Mouse (Mus musculus) forebrain, embryonic 15.5 days (tissue): ENCODE data around the gene Rnls. TPM values are rescaled to one million over a fixed set of nuclear protein-coding genes. Genes with fewer than 3 reads are reported as not detected.

Source experiments
- ATAC-seq: fragments of 200-750 bp; cut with Nextera tagmentation; replicated peaks from 2 replicates; pipeline ENCODE4 v1.8.0; 2017; ENCODE audit warnings: mild to moderate bottlenecking, moderate TSS enrichment, moderate library complexity
- H3K27ac ChIP-seq: fragments of 300-500 bp; sonication (generic); replicated peaks from 2 replicates; pipeline ENCODE4 v1.5.1; 2015; ENCODE audit warnings: mild to moderate bottlenecking, inconsistent platforms
- H3K27me3 ChIP-seq: fragments of 300-500 bp; sonication (generic); 2 replicates; pipeline ENCODE4 v1.6.1; 2015; ENCODE audit warnings: inconsistent platforms
- H3K36me3 ChIP-seq: fragments of 300-500 bp; sonication (generic); 2 replicates; pipeline ENCODE4 v1.6.1; 2015; ENCODE audit warnings: mild to moderate bottlenecking, inconsistent platforms
- H3K4me1 ChIP-seq: fragments of 300-500 bp; sonication (generic); 2 replicates; pipeline ENCODE4 v1.6.1; 2015; ENCODE audit warnings: inconsistent platforms
- H3K4me2 ChIP-seq: fragments of 300-500 bp; sonication (generic); replicated peaks from 2 replicates; pipeline ENCODE4 v1.6.1; 2015; ENCODE audit warnings: mild to moderate bottlenecking, inconsistent platforms
- H3K4me3 ChIP-seq: fragments of 300-500 bp; sonication (generic); 2 replicates; pipeline ENCODE4 v1.5.1; 2015; ENCODE audit warnings: mild to moderate bottlenecking, inconsistent platforms
- H3K9ac ChIP-seq: fragments of 300-500 bp; sonication (generic); replicated peaks from 2 replicates; pipeline ENCODE4 v1.6.1; 2015; ENCODE audit warnings: mild to moderate bottlenecking, inconsistent platforms
- H3K9me3 ChIP-seq: fragments of 300-500 bp; sonication (generic); 2 replicates; pipeline ENCODE4 v1.6.1; 2016; ENCODE audit warnings: inconsistent platforms
- WGBS: fragments of 180-500 bp; shearing (Covaris S2); methylation state at CpG from one replicate; pipeline ENCODE4 v1.1.7; 2015; ENCODE audit warnings: mixed read lengths; 5-methylcytosine and 5-hydroxymethylcytosine counted together
- polyA plus RNA-seq: library from polyadenylated mRNA; unstranded; fragments of >200 nt; fragmentation: Nextera tagmentation; extraction: Ambion mirVana; gene quantifications from 2 replicates; pipeline ENCODE4 v1.2.1, GENCODE M21; 2015

The Rnls gene
- polyA plus RNA-seq, 1 experiment from 2014 or later: 8.4 TPM

GRCm38 (mm10) chr19:33299726-33300292, 92.3 kb downstream of the Rnls start:
- H3K4me2 ChIP-seq: no peak overlapping the region
- H3K27ac ChIP-seq: peak overlapping the region; percentile 49
- H3K9me3 ChIP-seq: no peaks in the 10 kb centered on the region
- 27% methylated on average over 3 of the region's 3 CpGs for WGBS
- peak; percentile 66 for ATAC-seq
- no peak overlapping the region for H3K9ac ChIP-seq
- H3K4me1 ChIP-seq: peaks cover 13% of the 10 kb centered on the region
- no peaks in the 10 kb centered on the region for H3K27me3 ChIP-seq
- no peaks in the 10 kb centered on the region for H3K36me3 ChIP-seq
- no peak overlapping the region for H3K4me3 ChIP-seq

GRCm38 (mm10) chr19:33296338-33296737, 95.8 kb downstream of the Rnls start:
- Histone ChIP-seq H3K9me3 (no peaks in the 10 kb centered on the region), H3K4me3 (no peak overlapping the region), H3K4me1 (peaks cover 13% of the 10 kb centered on the region), H3K27ac (no peak overlapping the region), H3K9ac (no peak overlapping the region), H3K36me3 (no peaks in the 10 kb centered on the region), H3K4me2 (no peak overlapping the region), H3K27me3 (no peaks in the 10 kb centered on the region)
- 0 out of 2 replicates have a peak, but pooled peaks have one; percentile 23 for ATAC-seq
- 45% methylated on average over 2 of the region's 2 CpGs for WGBS

- WGBS: 57% methylated on average over 3 of the region's 3 CpGs
- H3K4me2 ChIP-seq: no peak overlapping the region
- H3K9me3 ChIP-seq: no peaks in the 10 kb centered on the region
- no peaks in the 10 kb centered on the region for H3K4me1 ChIP-seq
- H3K27me3 ChIP-seq: no peaks in the 10 kb centered on the region
- no peak overlapping the region for H3K27ac ChIP-seq
- no peak overlapping the region for H3K9ac ChIP-seq
- ATAC-seq: no peak
- no peaks in the 10 kb centered on the region for H3K36me3 ChIP-seq
- H3K4me3 ChIP-seq: no peak overlapping the region
Observed at GRCm38 (mm10) chr19:33282985-33283384, 109.1 kb downstream of the Rnls start.

GRCm38 (mm10) chr19:33276421-33276820, 115.7 kb downstream of the Rnls start:
- no peak overlapping the region for H3K4me3 ChIP-seq
- no peak overlapping the region for H3K27ac ChIP-seq
- H3K4me1 ChIP-seq: no peaks in the 10 kb centered on the region
- H3K9me3 ChIP-seq: no peaks in the 10 kb centered on the region
- no peaks in the 10 kb centered on the region for H3K36me3 ChIP-seq
- ATAC-seq: no peak
- no peak overlapping the region for H3K9ac ChIP-seq
- H3K4me2 ChIP-seq: no peak overlapping the region
- H3K27me3 ChIP-seq: no peaks in the 10 kb centered on the region
- WGBS: 98% methylated on average over 1 of the region's 1 CpGs

GRCm38 (mm10) chr19:33273676-33274075, 118.4 kb downstream of the Rnls start:
- 88% methylated on average over 1 of the region's 1 CpGs for WGBS
- no peak for ATAC-seq
- H3K9me3 ChIP-seq: no peaks in the 10 kb centered on the region
- no peak overlapping the region for H3K27ac ChIP-seq
- no peaks in the 10 kb centered on the region for H3K36me3 ChIP-seq
- H3K27me3 ChIP-seq: no peaks in the 10 kb centered on the region
- H3K4me3 ChIP-seq: no peak overlapping the region
- H3K4me2 ChIP-seq: no peak overlapping the region
- H3K9ac ChIP-seq: no peak overlapping the region
- no peaks in the 10 kb centered on the region for H3K4me1 ChIP-seq

GRCm38 (mm10) chr19:33271571-33271970, 120.5 kb downstream of the Rnls start:
- Histone ChIP-seq H3K9ac (no peak overlapping the region), H3K4me2 (no peak overlapping the region), H3K4me1 (no peaks in the 10 kb centered on the region), H3K4me3 (no peak overlapping the region), H3K9me3 (no peaks in the 10 kb centered on the region), H3K36me3 (no peaks in the 10 kb centered on the region), H3K27me3 (no peaks in the 10 kb centered on the region), H3K27ac (no peak overlapping the region)
- no peak for ATAC-seq
- WGBS: 70% methylated on average over 2 of the region's 2 CpGs

- no peak overlapping the region for H3K27ac ChIP-seq
- 84% methylated on average over 2 of the region's 2 CpGs for WGBS
- H3K9ac ChIP-seq: no peak overlapping the region
- no peaks in the 10 kb centered on the region for H3K27me3 ChIP-seq
- H3K9me3 ChIP-seq: no peaks in the 10 kb centered on the region
- no peak overlapping the region for H3K4me3 ChIP-seq
- H3K4me2 ChIP-seq: no peak overlapping the region
- no peak for ATAC-seq
- no peaks in the 10 kb centered on the region for H3K4me1 ChIP-seq
- H3K36me3 ChIP-seq: no peaks in the 10 kb centered on the region
Observed at GRCm38 (mm10) chr19:33270231-33270630, 121.9 kb downstream of the Rnls start.

GRCm38 (mm10) chr19:33268044-33268443, 124.1 kb downstream of the Rnls start:
- no peak overlapping the region for H3K27ac ChIP-seq
- no peaks in the 10 kb centered on the region for H3K36me3 ChIP-seq
- ATAC-seq: no peak
- H3K27me3 ChIP-seq: no peaks in the 10 kb centered on the region
- no peak overlapping the region for H3K9ac ChIP-seq
- no peak overlapping the region for H3K4me2 ChIP-seq
- H3K4me3 ChIP-seq: no peak overlapping the region
- WGBS: 84% methylated on average over 14 of the region's 14 CpGs
- H3K4me1 ChIP-seq: no peaks in the 10 kb centered on the region
- H3K9me3 ChIP-seq: no peaks in the 10 kb centered on the region

GRCm38 (mm10) chr19:33265245-33265644, 126.8 kb downstream of the Rnls start:
- H3K27ac ChIP-seq: no peak overlapping the region
- no peaks in the 10 kb centered on the region for H3K36me3 ChIP-seq
- no peaks in the 10 kb centered on the region for H3K4me1 ChIP-seq
- H3K9me3 ChIP-seq: no peaks in the 10 kb centered on the region
- WGBS: 18% methylated on average over 2 of the region's 2 CpGs
- no peak overlapping the region for H3K9ac ChIP-seq
- H3K4me2 ChIP-seq: no peak overlapping the region
- no peak overlapping the region for H3K4me3 ChIP-seq
- H3K27me3 ChIP-seq: no peaks in the 10 kb centered on the region
- ATAC-seq: no peak

- no peak for ATAC-seq
- WGBS: 54% methylated on average over 3 of the region's 3 CpGs
- H3K36me3 ChIP-seq: no peaks in the 10 kb centered on the region
- H3K27me3 ChIP-seq: no peaks in the 10 kb centered on the region
- no peaks in the 10 kb centered on the region for H3K4me1 ChIP-seq
- no peaks in the 10 kb centered on the region for H3K9me3 ChIP-seq
- no peak overlapping the region for H3K9ac ChIP-seq
- H3K4me2 ChIP-seq: no peak overlapping the region
- no peak overlapping the region for H3K4me3 ChIP-seq
- H3K27ac ChIP-seq: no peak overlapping the region
Observed at GRCm38 (mm10) chr19:33264224-33264993, 127.7 kb downstream of the Rnls start.

GRCm38 (mm10) chr19:33262421-33262820, 129.7 kb downstream of the Rnls start:
- Histone ChIP-seq H3K4me3 (no peak overlapping the region), H3K4me1 (no peaks in the 10 kb centered on the region), H3K27ac (no peak overlapping the region), H3K27me3 (no peaks in the 10 kb centered on the region), H3K36me3 (no peaks in the 10 kb centered on the region), H3K4me2 (no peak overlapping the region), H3K9ac (no peak overlapping the region), H3K9me3 (no peaks in the 10 kb centered on the region)
- 72% methylated on average over 2 of the region's 2 CpGs for WGBS
- no peak for ATAC-seq

- no peak overlapping the region for H3K4me3 ChIP-seq
- ATAC-seq: no peak
- WGBS: 82% methylated on average over 1 of the region's 1 CpGs
- no peak overlapping the region for H3K27ac ChIP-seq
- H3K4me1 ChIP-seq: no peaks in the 10 kb centered on the region
- no peaks in the 10 kb centered on the region for H3K9me3 ChIP-seq
- no peak overlapping the region for H3K9ac ChIP-seq
- no peaks in the 10 kb centered on the region for H3K27me3 ChIP-seq
- H3K4me2 ChIP-seq: no peak overlapping the region
- no peaks in the 10 kb centered on the region for H3K36me3 ChIP-seq
Observed at GRCm38 (mm10) chr19:33259164-33259563, 132.9 kb downstream of the Rnls start.

- ATAC-seq: no peak
- H3K9ac ChIP-seq: no peak overlapping the region
Observed at GRCm38 (mm10) chr19:33253893-33254292, 138.2 kb downstream of the Rnls start.

More at GRCm38 (mm10) chr19:33253893-33254292, 138.2 kb downstream of the Rnls start:
- Histone ChIP-seq H3K4me3 (no peak overlapping the region), H3K9me3 (no peaks in the 10 kb centered on the region), H3K36me3 (no peaks in the 10 kb centered on the region), H3K4me1 (no peaks in the 10 kb centered on the region), H3K27me3 (no peaks in the 10 kb centered on the region), H3K27ac (no peak overlapping the region), H3K4me2 (no peak overlapping the region)
- 79% methylated on average over 5 of the region's 5 CpGs for WGBS
